Mouse (Mus musculus) spleen, adult 2 months (tissue): ENCODE measurements at regions not wholly inside any gene's neighbourhood (a gene's known extent, or its start where the extent isn't known, plus 50 kb on each side); places are given as distances from the start of the nearest gene placed in this dataset.
"Not testable (repeated sequence)": the region's sequence is repeated elsewhere in the genome, so short reads cannot be mapped to it uniquely, and the experiment has no call there.

ENCODE experiments used
- DNase-seq, 2 experiments: peaks; one replicate each; pipeline versions ENCODE4 v3.0.0 to v3.0.0-alpha.2; 2012 to 2021; ENCODE audit warnings: low spot score in 2 of 2, low read depth in 1 of 2
- H3K27ac ChIP-seq: fragments of 200-500 bp; 2 replicates; pipeline ENCODE4 v1.5.1; 2012; ENCODE audit warnings: low read length, inconsistent platforms; ENCODE audit not compliant: insufficient read depth
- H3K27me3 ChIP-seq: fragments of 200-500 bp; 2 replicates; pipeline ENCODE4 v1.6.1; 2012; ENCODE audit warnings: mild to moderate bottlenecking, moderate library complexity, low read length, inconsistent platforms; ENCODE audit not compliant: control insufficient read depth, insufficient read depth
- H3K36me3 ChIP-seq: fragments of 200-500 bp; 2 replicates; pipeline ENCODE4 v1.6.1; 2012; ENCODE audit warnings: mild to moderate bottlenecking, low read length, inconsistent platforms; ENCODE audit not compliant: control insufficient read depth, insufficient read depth
- H3K4me1 ChIP-seq: fragments of 200-500 bp; 2 replicates; pipeline ENCODE4 v1.6.1; 2011; ENCODE audit warnings: inconsistent platforms; ENCODE audit not compliant: control insufficient read depth, insufficient read depth, insufficient read length
- H3K4me3 ChIP-seq: fragments of 200-500 bp; 2 replicates; pipeline ENCODE4 v1.5.1; 2011; ENCODE audit warnings: mild to moderate bottlenecking, inconsistent platforms; ENCODE audit not compliant: insufficient read depth, insufficient read length; ENCODE audit errors: extremely low read depth
- CTCF ChIP-seq: fragments of 200-500 bp; IDR thresholded peaks from 2 replicates; pipeline ENCODE4 v1.5.1; 2011; ENCODE audit warnings: mild to moderate bottlenecking, inconsistent platforms; ENCODE audit not compliant: insufficient read depth, insufficient read length, insufficient replicate concordance; ENCODE audit errors: extremely low read depth
- POLR2A ChIP-seq: fragments of 200-500 bp; IDR thresholded peaks from 2 replicates; pipeline ENCODE4 v1.6.1; 2011; ENCODE audit warnings: low read depth, low read length, inconsistent platforms
- WGBS: fragments of 180-500 bp; shearing (Covaris S2); methylation state at CpG from one replicate; pipeline ENCODE4 v1.1.7; 2018; 5-methylcytosine and 5-hydroxymethylcytosine counted together

GRCm38 (mm10) chr16:29918396-29918795, 145.8 kb upstream of the Hes1 start:
- no peak overlapping the region for H3K4me3 ChIP-seq
- DNase-seq: no peak

GRCm38 (mm10) chr16:29920940-29921339, 143.2 kb upstream of the Hes1 start:
- H3K27me3 ChIP-seq: no peaks in the 10 kb centered on the region
- TF ChIP-seq POLR2A (no peak), CTCF (no peak)
- H3K27ac ChIP-seq: no peak overlapping the region
- no peak for DNase-seq
- 87% methylated on average over 5 of the region's 5 CpGs for WGBS
- no peaks in the 10 kb centered on the region for H3K36me3 ChIP-seq
- no peak overlapping the region for H3K4me3 ChIP-seq
- H3K4me1 ChIP-seq: no peaks in the 10 kb centered on the region

More at GRCm38 (mm10) chr16:29918396-29918795, 145.8 kb upstream of the Hes1 start:
- Histone ChIP-seq H3K4me1 (no peaks in the 10 kb centered on the region), H3K36me3 (no peaks in the 10 kb centered on the region), H3K27me3 (no peaks in the 10 kb centered on the region), H3K27ac (no peak overlapping the region)
- 88% methylated on average over 6 of the region's 6 CpGs for WGBS
- TF ChIP-seq POLR2A (no peak), CTCF (no peak)

GRCm38 (mm10) chr16:29921385-29921784, 142.8 kb upstream of the Hes1 start:
- no peak for DNase-seq
- no peak overlapping the region for H3K27ac ChIP-seq
- no peaks in the 10 kb centered on the region for H3K4me1 ChIP-seq
- WGBS: 83% methylated on average over 3 of the region's 3 CpGs
- no peaks in the 10 kb centered on the region for H3K27me3 ChIP-seq
- H3K4me3 ChIP-seq: no peak overlapping the region
- no peaks in the 10 kb centered on the region for H3K36me3 ChIP-seq
- TF ChIP-seq POLR2A: no peak
- TF ChIP-seq CTCF: no peak

GRCm38 (mm10) chr16:29927276-29927675, 136.9 kb upstream of the Hes1 start:
- 93% methylated on average over 11 of the region's 11 CpGs for WGBS
- not testable (repeated sequence) for H3K4me1 ChIP-seq, H3K36me3 ChIP-seq, H3K4me3 ChIP-seq, DNase-seq, H3K27ac ChIP-seq, H3K27me3 ChIP-seq

- no peaks in the 10 kb centered on the region for H3K36me3 ChIP-seq
- H3K4me1 ChIP-seq: no peaks in the 10 kb centered on the region
- no peaks in the 10 kb centered on the region for H3K27me3 ChIP-seq
- DNase-seq: no peak
- no peak overlapping the region for H3K4me3 ChIP-seq
- WGBS: 96% methylated on average over 4 of the region's 4 CpGs
- TF ChIP-seq POLR2A (no peak), CTCF (no peak)
- H3K27ac ChIP-seq: no peak overlapping the region
These were observed 135.9 kb upstream of the Hes1 start for GRCm38 (mm10) chr16:29928291-29928690.

- H3K4me1 ChIP-seq: no peaks in the 10 kb centered on the region
- no peaks in the 10 kb centered on the region for H3K27me3 ChIP-seq
- DNase-seq: no peak
- H3K27ac ChIP-seq: no peak overlapping the region
- no peaks in the 10 kb centered on the region for H3K36me3 ChIP-seq
- TF ChIP-seq CTCF: no peak
- no peak for TF ChIP-seq POLR2A
- no peak overlapping the region for H3K4me3 ChIP-seq
- WGBS: 89% methylated on average over 10 of the region's 10 CpGs
These were observed 132.3 kb upstream of the Hes1 start for GRCm38 (mm10) chr16:29931746-29932351.

- Histone ChIP-seq H3K36me3 (no peaks in the 10 kb centered on the region), H3K4me3 (no peak overlapping the region), H3K27me3 (no peaks in the 10 kb centered on the region), H3K27ac (no peak overlapping the region), H3K4me1 (no peaks in the 10 kb centered on the region)
- WGBS: 54% methylated on average over 1 of the region's 1 CpGs
- TF ChIP-seq POLR2A (no peak), CTCF (no peak)
- DNase-seq: no peak
These were observed 129.5 kb upstream of the Hes1 start for GRCm38 (mm10) chr16:29934649-29935048.
